Mouse (Mus musculus) CH12.LX (cell line): Measurements from ENCODE around the gene Rbfox1.

ENCODE experiments used
- CHD2 ChIP-seq: IDR thresholded peaks from 2 replicates; pipeline ENCODE4 v1.6.1; 2011; ENCODE audit warnings: low read length, improper control_type of control experiment
- CTCF ChIP-seq, 2 experiments: IDR thresholded peaks in 1 of 2; conservative IDR thresholded peaks in 1 of 2; 2 replicates each; pipeline ENCODE4 v1.5.1; 2011 to 2012; ENCODE audit warnings: low read depth in 2 of 2, low read length in 2 of 2, improper control_type of control experiment in 1 of 2, inconsistent platforms in 1 of 2, mild to moderate bottlenecking in 1 of 2, moderate library complexity in 1 of 2
- E2F4 ChIP-seq: IDR thresholded peaks from 2 replicates; pipeline ENCODE4 v1.6.1; 2011; ENCODE audit warnings: low read depth, low read length, improper control_type of control experiment; ENCODE audit not compliant: insufficient replicate concordance
- ETS1 ChIP-seq: conservative IDR thresholded peaks from 2 replicates; pipeline ENCODE4 v1.6.1; 2012; ENCODE audit warnings: low read depth, mild to moderate bottlenecking, inconsistent platforms, low read length, improper control_type of control experiment, moderate library complexity
- MAFK ChIP-seq: IDR thresholded peaks from 2 replicates; pipeline ENCODE4 v1.6.1; 2011; ENCODE audit warnings: low read length, improper control_type of control experiment; ENCODE audit not compliant: insufficient replicate concordance
- POLR2A ChIP-seq: IDR thresholded peaks from 2 replicates; pipeline ENCODE4 v1.6.1; 2011; ENCODE audit warnings: low read depth, mild to moderate bottlenecking, improper control_type of control experiment, low read length

- TF ChIP-seq CTCF (conservative IDR thresholded peaks at IDR 0.05 in 1 of 2, IDR thresholded peaks at IDR 0.05 in 1 of 2; ENCODE audit: low read depth in 2 of 2, low read length in 2 of 2) (no peak), POLR2A (no peak), CHD2 (no peak), E2F4 (no peak), MAFK (no peak), ETS1 (no peak)
Measured at GRCm38 (mm10) chr16:6421623-6422145, 536.5 kb downstream of the Rbfox1 start.
